Mouse (Mus musculus) ovary, postnatal 36 days (tissue): Measurements from ENCODE around the gene Gm10188.

Source experiments
- DNase-seq: peaks from one replicate; pipeline ENCODE4 v3.0.0; 2022; ENCODE audit warnings: low spot score, mixed read lengths

The Gm10188 gene

GRCm38 (mm10) chr1:132194624-132195023 is 34.9 kb downstream of the Gm10188 start:
- no peak for DNase-seq

GRCm38 (mm10) chr1:132193806-132194205 is 35.8 kb downstream of the Gm10188 start:
- DNase-seq: no peak

GRCm38 (mm10) chr1:132191786-132192680 is 37.5 kb downstream of the Gm10188 start:
- no peak for DNase-seq

- DNase-seq: peak; percentile 3
Observed at GRCm38 (mm10) chr1:132191093-132191785, 38.3 kb downstream of the Gm10188 start, which contains the start of the genes Lemd1 and AC124108.1. Gene Lemd1, plus strand, starts transcription at chr1:132191431. Gene AC124108.1, plus strand, starts transcription at chr1:132191457.

GRCm38 (mm10) chr1:132190621-132191092 is 38.9 kb downstream of the Gm10188 start:
- DNase-seq: no peak

GRCm38 (mm10) chr1:132190040-132190513 is 39.5 kb downstream of the Gm10188 start:
- DNase-seq: no peak

GRCm38 (mm10) chr1:132189231-132189630 is 40.3 kb downstream of the Gm10188 start:
- DNase-seq: no peak

GRCm38 (mm10) chr1:132188442-132189066 is 41.0 kb downstream of the Gm10188 start:
- DNase-seq: no peak

- DNase-seq: no peak
Observed at GRCm38 (mm10) chr1:132186303-132186702, 43.3 kb downstream of the Gm10188 start.
